Mouse (Mus musculus): Measurements from ENCODE around the gene Ankrd33. TPM values are rescaled to one million over a fixed set of nuclear protein-coding genes. Genes with fewer than 3 reads are reported as not detected.

Ankrd33 gene
- polyA plus RNA-seq (2012; rRNA removed; ENCODE audit: low replicate concordance) = not detected in 2 replicates

DNA sequence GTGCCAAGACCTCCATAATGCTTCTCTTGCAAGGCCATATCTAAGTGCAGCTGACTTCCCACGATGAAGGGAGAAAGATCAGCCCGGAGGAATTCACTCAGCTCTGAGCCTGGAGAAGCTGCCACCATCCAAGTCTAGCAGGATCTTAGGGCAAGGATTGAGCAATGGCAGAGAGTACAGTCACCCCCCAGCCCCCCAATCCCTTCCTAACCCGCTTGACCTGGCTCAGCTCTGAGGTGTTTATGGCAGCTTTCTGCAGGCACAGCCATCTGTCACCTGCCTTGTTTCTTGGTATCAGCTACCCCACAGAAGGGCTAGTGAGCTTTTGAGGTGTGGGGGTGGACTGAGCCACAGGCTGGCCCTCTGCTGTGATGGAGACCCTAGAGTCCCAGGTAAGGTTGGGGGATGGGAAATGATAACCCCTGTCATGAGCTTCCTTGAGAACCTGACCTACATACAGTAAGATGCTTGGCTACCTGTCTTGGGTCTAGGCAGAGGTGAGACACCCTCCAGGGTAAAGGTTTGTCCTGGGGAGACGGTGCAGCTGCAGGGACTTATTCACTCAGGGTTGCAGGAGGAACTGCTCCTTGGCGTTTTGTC lies at the start of gene Ankrd33:
TSS of gene Ankrd33 (plus strand) at position 245 of the 600 bp plus-strand sequence.

DNA sequence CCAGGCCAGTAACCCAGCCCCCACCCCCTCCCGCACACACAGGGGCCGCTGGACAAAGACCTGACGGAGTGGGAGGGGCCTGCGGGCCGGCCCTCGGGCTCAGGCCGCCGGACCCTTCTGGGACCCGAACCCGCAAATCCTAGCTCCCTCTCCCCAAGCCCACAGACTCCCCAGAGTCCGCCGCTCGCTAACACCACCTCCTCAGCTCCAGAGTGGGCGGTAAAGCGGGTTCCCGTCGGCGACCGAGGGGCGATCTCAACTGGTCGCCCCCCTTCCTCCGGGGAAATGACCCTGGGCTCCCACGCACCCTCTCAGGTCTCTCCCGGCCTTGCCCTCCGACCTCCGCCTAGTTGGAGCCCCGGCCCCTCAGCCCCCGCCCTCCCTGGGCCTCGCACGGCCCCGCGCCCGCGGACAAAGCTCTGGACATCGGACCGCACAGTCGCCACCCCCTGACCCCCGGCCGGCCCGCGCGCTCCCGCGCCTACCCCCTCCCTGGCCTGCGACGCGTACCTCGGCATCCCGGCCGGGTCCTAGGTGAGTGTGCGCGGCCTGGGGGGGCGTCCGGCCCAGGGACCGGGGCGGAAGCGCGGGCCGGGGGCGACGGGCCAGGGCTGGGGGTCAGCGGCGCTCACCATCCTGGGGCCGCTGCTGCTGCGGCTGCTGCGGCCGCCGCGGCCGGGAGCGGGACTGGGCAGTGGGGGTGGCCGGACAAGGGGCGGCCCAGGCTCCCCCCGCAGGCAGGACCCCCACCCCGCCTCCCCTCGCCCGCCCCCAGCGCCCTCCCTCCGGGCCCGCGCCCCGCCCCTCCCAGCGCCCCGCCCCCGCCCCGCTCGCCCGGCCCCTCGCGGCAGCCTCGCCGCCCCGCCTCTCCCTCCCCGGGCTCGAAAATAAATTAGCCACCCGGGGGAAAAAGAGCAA lies 37.5 kb upstream of the Ankrd33 start, which contains the start of gene Fignl2:
TSS of gene Fignl2 (minus strand) at position 755 of the 918 bp plus-strand sequence.

DNA sequence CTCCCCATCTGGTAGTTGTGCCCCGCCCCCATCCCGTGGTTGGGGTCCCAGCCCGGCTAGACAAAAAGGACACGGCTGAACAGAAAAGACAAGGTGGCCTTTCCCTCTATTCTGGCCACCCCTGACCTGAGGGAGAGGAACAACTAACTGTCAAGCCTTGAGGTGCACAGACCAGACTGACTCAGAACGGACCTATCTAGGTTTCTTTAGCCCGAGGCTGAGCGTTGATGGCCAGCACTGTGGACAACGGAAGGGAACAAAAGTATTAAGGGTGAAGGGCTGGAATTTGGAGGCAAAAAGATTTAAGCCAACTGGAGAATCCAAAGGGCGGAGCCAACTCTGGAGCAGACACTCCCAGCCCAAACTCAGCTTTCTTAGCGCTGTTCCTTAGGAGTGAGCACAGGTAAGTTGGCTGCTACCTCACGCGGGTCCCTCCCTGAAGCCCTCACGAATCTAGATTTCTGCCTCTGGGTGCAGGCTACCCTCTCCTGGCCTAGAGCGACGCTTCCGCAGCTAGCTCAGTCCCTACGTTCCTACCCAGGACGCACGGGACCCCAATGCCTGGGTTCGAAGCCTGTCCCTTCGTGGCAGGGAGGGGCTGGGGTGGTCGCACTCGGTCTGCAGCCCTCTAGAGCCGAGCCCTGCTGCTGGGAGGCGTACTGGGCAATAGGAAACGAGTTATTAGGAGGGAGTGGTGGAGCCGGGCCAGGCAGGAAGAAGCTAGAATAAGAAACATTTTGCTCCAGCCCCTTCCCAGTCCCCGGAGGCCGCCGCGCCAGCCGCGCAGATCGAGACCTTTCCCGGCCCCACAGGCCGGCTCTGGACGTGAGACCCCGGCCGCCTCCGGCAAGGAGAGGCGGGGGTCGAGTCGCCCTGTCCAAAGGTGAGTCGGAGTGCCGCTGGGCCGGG lies 12.9 kb downstream of the Ankrd33 start, which contains the start of gene Acvrl1:
TSS of gene Acvrl1 (plus strand) at position 342 of the 909 bp plus-strand sequence.

Other genes starting within 250 kb of the Ankrd33 start
- 0.05 and 0.07 TPM in 2 replicates for gene Scn8a, start 245.9 kb upstream of the Ankrd33 start, polyA plus RNA-seq (2012; rRNA removed; ENCODE audit: low replicate concordance)
- 0.15 and 0.26 TPM in 2 replicates for gene Gm47841, start 68.4 kb upstream of the Ankrd33 start, polyA plus RNA-seq (2012; rRNA removed; ENCODE audit: low replicate concordance)
- gene Fignl2, start 37.2 kb upstream of the Ankrd33 start, polyA plus RNA-seq (2012; rRNA removed; ENCODE audit: low replicate concordance) = 4.2 and 8.4 TPM in 2 replicates
- 16.0 and 24.8 TPM in 2 replicates for gene Acvrl1, start 12.8 kb downstream of the Ankrd33 start, polyA plus RNA-seq (2012; rRNA removed; ENCODE audit: low replicate concordance)
- 34.6 and 37.8 TPM in 2 replicates for gene Acvr1b, start 58.3 kb downstream of the Ankrd33 start, polyA plus RNA-seq (2012; rRNA removed; ENCODE audit: low replicate concordance)
- 11.1 and 12.9 TPM in 2 replicates for gene Grasp, start 108.4 kb downstream of the Ankrd33 start, polyA plus RNA-seq (2012; rRNA removed; ENCODE audit: low replicate concordance)
- 7.1 and 11.9 TPM in 2 replicates for gene Nr4a1, start 138.5 kb downstream of the Ankrd33 start, polyA plus RNA-seq (2012; rRNA removed; ENCODE audit: low replicate concordance)
- 23.4 and 25.2 TPM in 2 replicates for gene Atg101, start 168.5 kb downstream of the Ankrd33 start, polyA plus RNA-seq (2012; rRNA removed; ENCODE audit: low replicate concordance)
- 0.07 and 0.27 TPM in 2 replicates for gene 6030408B16Rik, start 177.5 kb downstream of the Ankrd33 start, polyA plus RNA-seq (2012; rRNA removed; ENCODE audit: low replicate concordance)

All from duodenum, adult 2 months (tissue).